Mouse (Mus musculus) frontal cortex, adult 2 months (tissue): ENCODE data around the gene Rnf138rt1. TPM values are rescaled to one million over a fixed set of nuclear protein-coding genes. Genes with fewer than 3 reads are reported as not detected.
A peak's percentile ranks its signal among the peaks of the same experiment; 100 is the strongest.

Source experiments
- DNase-seq, 2 experiments: peaks; one replicate each; pipeline ENCODE4 v3.0.0; 2022; ENCODE audit warnings: low spot score in 1 of 2; ENCODE audit errors: extremely low spot score in 1 of 2
- polyA plus RNA-seq: library from polyadenylated mRNA; depleted of rRNA; stranded (reverse); fragments of >200 nt; gene quantifications from 2 replicates; pipeline ENCODE4 v1.2.3, GENCODE M21; 2012; rRNA removed

Rnf138rt1 gene
- 0.67 and 1.0 TPM in 2 replicates for polyA plus RNA-seq

GRCm38 (mm10) chrX:163760617-163761434 lies at the start of gene Rnf138rt1:
TSS of gene Rnf138rt1 (minus strand) at chrX:163761329.
- peak in 1 of 2 experiments; percentile 11 for DNase-seq

- no peak for DNase-seq
Measured at GRCm38 (mm10) chrX:163807270-163807669, 46.1 kb upstream of the Rnf138rt1 start.

- no peak for DNase-seq
Measured at GRCm38 (mm10) chrX:163766290-163766689, 5.2 kb upstream of the Rnf138rt1 start.

- DNase-seq = no peak
Measured at GRCm38 (mm10) chrX:163761435-163761828, 303 bp upstream of the Rnf138rt1 start.

- no peak for DNase-seq
Measured at GRCm38 (mm10) chrX:163745996-163746395, 15.1 kb downstream of the Rnf138rt1 start.

- no peak for DNase-seq
Measured at GRCm38 (mm10) chrX:163743896-163744295, 17.2 kb downstream of the Rnf138rt1 start.

GRCm38 (mm10) chrX:163738904-163739303 lies 22.2 kb downstream of the Rnf138rt1 start:
- peak in 1 of 2 experiments; percentile 3 for DNase-seq

GRCm38 (mm10) chrX:163734145-163734544 lies 27.0 kb downstream of the Rnf138rt1 start:
- no peak for DNase-seq

- DNase-seq = no peak
Measured at GRCm38 (mm10) chrX:163723630-163724029, 37.5 kb downstream of the Rnf138rt1 start.

GRCm38 (mm10) chrX:163722785-163723577 lies 38.1 kb downstream of the Rnf138rt1 start:
- DNase-seq = no peak

- DNase-seq = no peak
Measured at GRCm38 (mm10) chrX:163720597-163720996, 40.5 kb downstream of the Rnf138rt1 start.

Other genes starting within 250 kb of the Rnf138rt1 start
- 0.23 and 0.24 TPM in 2 replicates for gene Grpr, start 211.7 kb downstream of the Rnf138rt1 start, polyA plus RNA-seq
- gene Ap1s2, start 147.7 kb upstream of the Rnf138rt1 start, polyA plus RNA-seq = 52.7 and 54.2 TPM in 2 replicates
- gene Zrsr2, start 197.3 kb upstream of the Rnf138rt1 start, polyA plus RNA-seq = 38.0 and 46.2 TPM in 2 replicates